Mouse (Mus musculus) erythroblast, embryonic 14.5 days (primary cell): Measurements from ENCODE around the gene Actl9.

Experiments used
- GATA1 ChIP-seq: IDR thresholded peaks from 2 replicates; pipeline ENCODE4 v1.6.1; 2012; ENCODE audit warnings: low read length, inconsistent platforms, mixed read lengths
- TAL1 ChIP-seq: IDR thresholded peaks from 3 replicates; pipeline ENCODE4 v1.6.1; 2012; ENCODE audit warnings: low read length, inconsistent platforms, mixed read lengths

GRCm38 (mm10) chr17:33392271-33392670 is 40.4 kb upstream of the Actl9 start:
- TF ChIP-seq TAL1 (no peak), GATA1 (no peak)
